Mouse (Mus musculus) left cerebral cortex, postnatal 10 days (tissue): ENCODE results near the gene Hdac7. TPM values are rescaled to one million over a fixed set of nuclear protein-coding genes. Genes with fewer than 3 reads are reported as not detected.

Source experiments
- DNase-seq, 2 experiments: peaks; one replicate each; pipeline ENCODE4 v3.0.0; 2021 to 2022; ENCODE audit warnings: low spot score in 2 of 2, mixed read lengths in 1 of 2; ENCODE audit errors: extremely low spot score in 1 of 2
- intact Hi-C: fragments of 180-260 bp; cut with DNase I; formaldehyde crosslinking; loops from one replicate; pipeline ENCODE4 v1.15.1; 2025
- total RNA-seq, 2 experiments: library from RNA; stranded (reverse); gene quantifications; 2 replicates each; pipeline ENCODE4 v1.2.3; 2021

Hdac7 gene
- total RNA-seq, 2 experiments from 2014 or later, result 21.5 to 23.5 TPM

- intact Hi-C loops, result loop anchor here (5.0 kb wide), 1 partner anchor 168 kb away; no protein-coding TSS in a partner anchor
- DNase-seq, result no peak
Observed at GRCm38 (mm10) chr15:97784561-97785161, 59.6 kb downstream of the Hdac7 start.

GRCm38 (mm10) chr15:97784092-97784559 is 60.2 kb downstream of the Hdac7 start:
- intact Hi-C loops, result loop anchor here (5.0 kb wide), 1 partner anchor 168 kb away; no protein-coding TSS in a partner anchor
- DNase-seq, result peak; percentile 73 to 95

GRCm38 (mm10) chr15:97782749-97783105 is 61.6 kb downstream of the Hdac7 start:
- intact Hi-C loops, result loop anchor here (5.0 kb wide), 1 partner anchor 170 kb away; no protein-coding TSS in a partner anchor
- DNase-seq, result peak in 1 of 2 experiments; percentile 89

- DNase-seq, result peak in 1 of 2 experiments; percentile 62
- intact Hi-C loops, result loop anchor here (5.0 kb wide), 1 partner anchor 170 kb away; no protein-coding TSS in a partner anchor
Observed at GRCm38 (mm10) chr15:97781961-97782748, 62.1 kb downstream of the Hdac7 start.

- DNase-seq, result no peak
- intact Hi-C loops, result loop anchor here (5.0 kb wide), 1 partner anchor 172 kb away; no protein-coding TSS in a partner anchor
Observed at GRCm38 (mm10) chr15:97780611-97781031, 63.7 kb downstream of the Hdac7 start.

GRCm38 (mm10) chr15:97779576-97779975 is 64.7 kb downstream of the Hdac7 start:
- no peak for DNase-seq
- intact Hi-C loops, result no loop called here

GRCm38 (mm10) chr15:97778311-97779098 is 65.8 kb downstream of the Hdac7 start, which contains the start of gene Slc48a1:
TSS of gene Slc48a1 (plus strand) at chr15:97778520.
- no peak for DNase-seq
- intact Hi-C loops, result no loop called here

- intact Hi-C loops, result loop anchor here (2.0 kb wide), 1 partner anchor 58 kb away; no protein-coding TSS in a partner anchor
- no peak for DNase-seq
Observed at GRCm38 (mm10) chr15:97776919-97777318, 67.4 kb downstream of the Hdac7 start.

- DNase-seq, result peak in 1 of 2 experiments; percentile 82
- intact Hi-C loops, result loop anchor here (2.0 kb wide), 1 partner anchor 58 kb away; no protein-coding TSS in a partner anchor
Observed at GRCm38 (mm10) chr15:97776514-97776913, 67.8 kb downstream of the Hdac7 start.

- no peak for DNase-seq
- intact Hi-C loops, result no loop called here
Observed at GRCm38 (mm10) chr15:97773961-97774370, 70.3 kb downstream of the Hdac7 start.

- peak in 1 of 2 experiments; percentile 91 for DNase-seq
- intact Hi-C loops, result no loop called here
Observed at GRCm38 (mm10) chr15:97773108-97773507, 71.2 kb downstream of the Hdac7 start.

GRCm38 (mm10) chr15:97770280-97770679 is 74.0 kb downstream of the Hdac7 start:
- DNase-seq, result no peak
- intact Hi-C loops, result no loop called here

GRCm38 (mm10) chr15:97768192-97768591 is 76.1 kb downstream of the Hdac7 start:
- no peak for DNase-seq
- intact Hi-C loops, result loop anchor here (5.0 kb wide), 1 partner anchor 46 kb away; no protein-coding TSS in a partner anchor

GRCm38 (mm10) chr15:97767280-97768186 is 76.8 kb downstream of the Hdac7 start, which contains the start of gene Rapgef3:
TSS of gene Rapgef3 (minus strand) at chr15:97767972.
- peak; percentile 66 to 91 for DNase-seq
- intact Hi-C loops, result loop anchor here (5.0 kb wide), 1 partner anchor 45 kb away; no protein-coding TSS in a partner anchor

- DNase-seq, result peak in 1 of 2 experiments; percentile 65
- intact Hi-C loops, result loop anchor here (5.0 kb wide), 1 partner anchor 44 kb away; no protein-coding TSS in a partner anchor
Observed at GRCm38 (mm10) chr15:97766594-97767279, 77.6 kb downstream of the Hdac7 start.

- intact Hi-C loops, result loop anchor here (5.0 kb wide), 1 partner anchor 44 kb away; no protein-coding TSS in a partner anchor
- no peak for DNase-seq
Observed at GRCm38 (mm10) chr15:97766194-97766593, 78.1 kb downstream of the Hdac7 start.
